Mouse (Mus musculus) spleen, embryonic (tissue): ENCODE results near the gene Zbtb16.

Experiments
- CTCF ChIA-PET: fragments of 350-600 bp; sonication (Branson Sonifier 250); formaldehyde crosslinking; loops from one replicate; lab custom pipeline; 2022; lab: Charles Lee

Zbtb16 gene

GRCm38 (mm10) chr9:48730446-48730979, 105.5 kb downstream of the Zbtb16 start:
- CTCF ChIA-PET, result no interaction called here

- CTCF ChIA-PET, result no interaction called here
These were observed 106.6 kb downstream of the Zbtb16 start for GRCm38 (mm10) chr9:48729471-48729870.

DNA sequence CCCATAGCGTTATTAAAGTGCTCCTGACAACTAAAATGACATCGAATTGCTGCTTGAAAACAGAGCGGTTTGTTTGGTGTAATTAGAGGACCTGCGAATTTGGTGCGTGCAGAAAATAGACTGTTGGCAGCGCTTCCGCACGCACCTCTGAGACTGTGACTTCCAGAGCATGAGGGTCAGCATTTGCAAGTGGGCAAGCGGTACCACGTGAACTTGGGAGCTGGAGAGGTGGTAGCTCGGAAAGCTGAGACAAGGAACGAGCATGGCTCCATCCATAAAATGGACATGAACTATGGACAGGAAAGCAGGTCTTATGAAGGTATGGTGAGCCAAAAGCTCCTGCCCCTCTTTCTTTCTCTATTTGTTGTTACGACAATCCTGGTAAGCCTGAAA, 107.3 kb downstream of the Zbtb16 start:
- CTCF ChIA-PET, result no interaction called here

DNA sequence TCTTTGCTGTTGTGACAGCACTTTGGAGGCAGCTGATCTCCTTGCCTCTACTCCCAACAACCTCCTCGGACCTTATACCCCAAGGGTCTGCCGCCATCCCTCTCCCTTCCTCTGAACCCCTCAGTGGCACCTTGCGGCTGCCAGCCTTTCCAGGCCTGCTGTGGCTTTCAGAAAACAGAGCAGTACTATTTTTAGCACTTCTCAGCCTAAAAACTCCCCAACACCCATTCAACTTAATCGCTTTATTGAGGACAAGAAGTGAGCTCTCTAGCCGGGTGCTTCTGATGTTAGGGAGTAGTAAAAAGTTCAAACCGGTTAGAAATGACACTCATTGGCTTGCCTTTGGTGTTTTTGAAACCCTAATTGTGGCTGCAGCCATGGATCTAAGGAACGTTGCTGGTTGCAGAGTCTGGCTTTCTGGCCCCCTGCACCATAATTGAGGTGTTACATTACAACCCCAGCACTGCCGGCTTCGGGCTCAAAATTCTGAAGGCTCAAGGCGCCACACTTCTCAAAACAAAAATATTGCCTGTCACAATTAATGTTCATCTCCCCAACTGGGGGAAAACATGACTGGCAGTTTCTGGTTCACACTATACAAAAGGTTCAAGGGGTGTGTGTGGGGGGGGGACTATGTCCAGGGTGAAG, 107.8 kb downstream of the Zbtb16 start:
- CTCF ChIA-PET, result no interaction called here

GRCm38 (mm10) chr9:48726341-48726740, 109.7 kb downstream of the Zbtb16 start:
- CTCF ChIA-PET, result no interaction called here

- CTCF ChIA-PET, result no interaction called here
These were observed 110.1 kb downstream of the Zbtb16 start for GRCm38 (mm10) chr9:48725918-48726317.

- CTCF ChIA-PET, result no interaction called here
These were observed 110.9 kb downstream of the Zbtb16 start for GRCm38 (mm10) chr9:48725161-48725560.

- CTCF ChIA-PET, result no interaction called here
These were observed 111.3 kb downstream of the Zbtb16 start for GRCm38 (mm10) chr9:48724733-48725132.

DNA sequence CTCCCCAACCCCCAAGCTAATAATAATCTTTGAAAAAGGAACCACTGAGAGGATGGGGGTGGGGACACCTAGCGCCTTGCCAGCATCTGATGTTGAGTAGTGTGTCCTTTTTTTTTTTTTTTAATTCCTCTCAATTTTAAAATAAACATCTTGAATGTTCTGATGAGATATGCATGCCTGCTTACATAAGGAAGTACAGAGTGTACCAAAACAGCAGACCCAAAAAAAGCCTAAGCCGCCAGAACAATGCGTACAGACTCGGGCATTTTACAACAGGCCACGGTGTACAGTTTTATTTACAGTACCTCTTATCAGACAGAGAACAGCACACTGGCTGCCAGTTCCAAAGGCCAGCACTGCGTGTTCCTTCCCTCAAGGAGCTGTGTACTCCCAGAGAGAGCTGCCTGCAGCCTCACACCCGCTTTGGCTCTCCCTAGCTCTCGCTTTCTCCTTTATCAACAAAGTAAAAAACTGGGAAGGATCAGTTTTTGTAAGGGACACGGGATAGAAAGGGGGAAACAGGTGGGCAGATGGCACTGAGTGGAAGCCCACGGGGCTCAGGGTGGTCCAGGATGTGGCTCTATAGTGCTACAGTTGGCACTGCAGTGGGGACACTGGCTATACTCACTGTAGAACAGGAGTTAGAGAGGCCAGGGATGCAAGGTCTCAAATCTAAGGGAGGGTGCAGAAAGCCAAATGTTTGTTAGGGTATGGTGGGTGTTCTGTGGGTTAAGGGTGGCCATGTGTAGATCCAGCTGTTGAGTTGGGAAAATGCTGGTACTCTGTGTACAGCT, 112.3 kb downstream of the Zbtb16 start:
- CTCF ChIA-PET, result interaction anchor here (0.6 kb wide), 1 partner anchor 47 kb away, joined by 3 read pairs; no protein-coding TSS in a partner anchor

GRCm38 (mm10) chr9:48723025-48723424, 113.0 kb downstream of the Zbtb16 start:
- CTCF ChIA-PET, result no interaction called here

DNA sequence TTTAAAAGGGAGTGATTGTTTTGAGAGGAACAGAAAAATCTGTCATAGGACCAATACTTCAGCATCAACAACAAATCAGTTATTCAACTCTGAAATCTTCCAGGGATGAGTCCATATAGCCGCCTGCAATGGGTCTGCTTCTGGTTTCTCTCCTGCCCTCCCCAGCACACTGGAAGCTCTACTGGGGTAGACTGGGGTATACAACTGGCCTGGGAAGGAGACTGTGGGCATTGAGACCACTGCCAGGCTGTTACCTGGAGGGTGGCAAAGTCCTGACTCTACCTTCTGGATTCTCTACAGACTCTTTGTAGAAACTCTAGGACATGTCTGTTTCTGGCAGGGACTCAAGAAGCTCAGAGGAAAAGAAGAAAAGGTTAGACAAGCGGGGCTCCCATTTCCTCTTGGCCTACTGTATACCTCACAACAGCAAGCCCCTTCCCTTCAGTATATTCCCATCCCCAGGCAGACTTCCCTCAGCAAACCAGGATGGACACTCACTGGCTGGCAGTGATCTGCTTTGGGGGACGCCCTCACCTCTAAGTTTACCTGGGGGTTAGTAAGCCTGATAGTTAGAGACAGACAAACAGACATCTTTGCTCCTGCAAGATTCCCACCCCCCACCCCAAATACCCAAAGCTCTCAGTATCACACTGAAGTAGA, 113.6 kb downstream of the Zbtb16 start:
- CTCF ChIA-PET, result interaction anchor here (0.6 kb wide), 1 partner anchor 226 kb away, joined by 3 read pairs; no protein-coding TSS in a partner anchor

DNA sequence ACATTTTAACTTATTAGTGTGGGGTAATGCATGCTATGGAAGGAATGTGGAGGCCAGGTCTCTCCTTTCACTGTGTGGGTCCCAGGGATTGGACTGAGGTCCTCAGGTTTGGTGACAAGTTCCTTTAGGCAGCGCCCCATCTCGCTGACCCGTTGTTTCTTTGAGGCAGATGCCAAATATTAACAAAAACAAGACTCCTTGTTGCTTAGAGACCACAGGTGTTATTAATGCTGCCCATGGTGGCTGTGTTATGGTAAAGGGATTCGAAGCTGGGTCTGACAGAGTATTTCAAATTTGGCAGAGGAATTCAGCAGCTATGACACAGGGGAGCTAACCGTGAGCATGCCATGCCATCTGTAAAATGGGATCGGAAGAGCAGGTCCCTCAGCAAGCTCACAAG, 114.4 kb downstream of the Zbtb16 start:
- CTCF ChIA-PET, result interaction anchor here (0.9 kb wide), 1 partner anchor 10 kb away, joined by 11 read pairs; no protein-coding TSS in a partner anchor

GRCm38 (mm10) chr9:48721172-48721571, 114.8 kb downstream of the Zbtb16 start:
- CTCF ChIA-PET, result interaction anchor here (0.7 to 0.9 kb wide), 2 partner anchors 9 to 13 kb away, joined by 3 to 11 read pairs; no protein-coding TSS in a partner anchor

GRCm38 (mm10) chr9:48720251-48720963, 115.6 kb downstream of the Zbtb16 start:
- CTCF ChIA-PET, result interaction anchor here (0.7 kb wide), 1 partner anchor 12 kb away, joined by 3 read pairs; no protein-coding TSS in a partner anchor

- CTCF ChIA-PET, result no interaction called here
These were observed 116.4 kb downstream of the Zbtb16 start for GRCm38 (mm10) chr9:48719619-48720018.

DNA sequence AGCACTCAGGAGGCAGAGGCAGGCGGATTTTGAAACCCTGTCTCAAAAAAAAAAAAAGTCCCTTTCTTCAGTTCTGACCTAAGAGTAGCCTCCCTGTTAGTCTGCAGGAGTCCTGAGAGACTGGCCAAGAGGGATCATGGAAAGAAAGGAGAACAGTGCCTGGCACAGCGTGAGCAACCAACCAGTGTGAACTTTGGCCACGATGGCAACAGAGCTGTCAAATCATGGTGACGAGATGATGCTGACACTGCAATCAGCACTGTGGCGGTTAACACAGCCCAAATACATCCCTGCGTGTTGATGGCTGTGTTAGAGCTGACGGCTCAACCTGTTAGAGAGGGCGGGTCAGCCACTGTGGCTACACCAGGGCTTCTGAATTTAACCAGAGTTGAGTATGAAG, 119.5 kb downstream of the Zbtb16 start:
- CTCF ChIA-PET, result no interaction called here

- CTCF ChIA-PET, result no interaction called here
These were observed 121.0 kb downstream of the Zbtb16 start for GRCm38 (mm10) chr9:48715042-48715441.

GRCm38 (mm10) chr9:48713779-48714178, 122.2 kb downstream of the Zbtb16 start:
- CTCF ChIA-PET, result no interaction called here

DNA sequence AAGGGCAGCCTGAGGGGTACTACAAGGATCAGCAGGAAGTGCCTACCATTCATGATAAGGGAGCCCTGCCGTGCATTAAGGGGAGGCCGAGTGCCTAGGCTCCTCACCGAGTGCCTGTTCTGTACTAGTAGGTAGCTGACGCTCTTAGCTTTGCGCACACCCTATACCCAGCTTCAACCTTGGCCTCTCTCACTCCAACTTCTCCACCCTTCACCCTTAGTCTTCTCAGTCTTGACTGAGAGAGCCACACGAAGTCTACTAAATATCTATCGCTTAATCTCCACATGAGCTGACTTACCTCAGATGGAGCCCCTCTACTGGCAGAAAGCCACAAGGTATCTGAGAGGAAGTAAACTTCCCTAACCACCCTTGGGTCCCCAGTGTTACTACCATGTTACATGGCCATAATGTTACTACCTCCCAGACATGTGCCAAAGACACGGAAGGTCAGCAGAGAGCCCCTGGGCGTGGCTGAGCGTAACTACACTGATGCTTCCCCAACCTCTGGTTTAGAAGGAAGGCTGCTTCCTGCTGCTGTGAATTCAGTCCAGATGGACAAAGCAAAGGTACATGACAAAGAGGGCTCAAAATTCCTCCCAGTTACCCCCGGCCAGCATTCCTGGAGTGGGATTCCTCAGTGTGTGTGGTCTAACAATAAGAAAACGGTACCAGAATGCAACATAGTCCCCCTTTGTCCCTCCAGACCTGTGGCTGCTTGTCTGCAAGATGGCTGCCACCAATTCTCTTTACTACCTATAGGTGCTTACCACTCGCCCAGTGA, 122.8 kb downstream of the Zbtb16 start:
- CTCF ChIA-PET, result interaction anchor here (0.6 kb wide), 1 partner anchor 116 kb away, joined by 5 read pairs; no protein-coding TSS in a partner anchor

GRCm38 (mm10) chr9:48711826-48712225, 124.2 kb downstream of the Zbtb16 start:
- CTCF ChIA-PET, result interaction anchor here (1.1 kb wide), 1 partner anchor 10 kb away, joined by 11 read pairs; no protein-coding TSS in a partner anchor
